Mouse (Mus musculus): ENCODE measurements around the gene Tepsin. TPM values are rescaled to one million over a fixed set of nuclear protein-coding genes. Genes with fewer than 3 reads are reported as not detected.
A peak's percentile ranks its signal among the peaks of the same experiment; 100 is the strongest.

Tepsin gene
- polyA plus RNA-seq, 1 experiment from 2014 or later = 15.4 TPM

GRCm38 (mm10) chr11:120107796-120108195, 9.3 kb upstream of the Tepsin start:
- H3K4me3 ChIP-seq (replicated peaks) = no peak overlapping the region
- H3K4me2 ChIP-seq (replicated peaks) = no peak overlapping the region
- peaks cover 39% of the 10 kb centered on the region for H3K36me3 ChIP-seq
- no peaks in the 10 kb centered on the region for H3K4me1 ChIP-seq (replicated peaks)
- no peaks in the 10 kb centered on the region for H3K9me3 ChIP-seq
- H3K9ac ChIP-seq = no peak overlapping the region
- ATAC-seq = no peak
- no peak overlapping the region for H3K27ac ChIP-seq
- H3K27me3 ChIP-seq (replicated peaks) = no peaks in the 10 kb centered on the region
- WGBS = 79% methylated on average over 9 of the region's 9 CpGs

GRCm38 (mm10) chr11:120107026-120107425, 8.5 kb upstream of the Tepsin start:
- Histone ChIP-seq H3K27me3 (replicated peaks) (no peaks in the 10 kb centered on the region), H3K4me2 (replicated peaks) (no peak overlapping the region)

DNA sequence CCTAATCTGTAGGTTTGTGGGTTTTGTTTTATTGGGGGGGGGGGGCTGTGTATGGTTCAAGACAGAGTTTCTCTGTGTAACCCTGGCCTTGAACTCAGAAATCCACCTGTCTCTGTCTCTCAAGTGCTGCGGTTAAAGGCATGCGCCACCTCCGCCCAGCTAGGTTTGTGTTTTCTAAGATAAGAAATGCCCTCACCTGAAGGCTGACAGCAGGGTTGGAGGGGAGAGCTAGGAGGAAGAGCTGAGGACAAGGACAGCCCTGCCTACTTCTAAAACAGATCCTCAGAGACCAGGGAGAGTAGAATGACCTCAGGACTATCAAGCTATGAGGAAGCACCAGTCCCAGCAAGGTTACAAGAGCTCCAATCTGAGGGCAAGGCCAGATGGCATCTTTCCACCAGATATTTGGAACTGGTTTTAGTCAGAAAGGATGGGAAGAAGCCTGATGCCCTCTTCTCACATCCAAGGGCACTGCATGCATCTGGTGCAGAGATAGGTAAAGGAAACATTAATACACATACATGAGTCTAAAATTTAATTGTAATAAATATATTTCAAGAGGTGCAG, 5.0 kb upstream of the Tepsin start:
- no peaks in the 10 kb centered on the region for H3K27me3 ChIP-seq (replicated peaks)
- H3K36me3 ChIP-seq = peaks cover 35% of the 10 kb centered on the region
- WGBS = 60% methylated on average over 3 of the region's 3 CpGs
- ATAC-seq = no peak
- H3K4me2 ChIP-seq (replicated peaks) = no peak overlapping the region
- H3K4me3 ChIP-seq (replicated peaks) = no peak overlapping the region
- no peaks in the 10 kb centered on the region for H3K9me3 ChIP-seq
- H3K9ac ChIP-seq = no peak overlapping the region
- peaks cover 8% of the 10 kb centered on the region for H3K4me1 ChIP-seq (replicated peaks)
- no peak overlapping the region for H3K27ac ChIP-seq

More at GRCm38 (mm10) chr11:120107026-120107425, 8.5 kb upstream of the Tepsin start:
- WGBS = 58% methylated on average over 2 of the region's 2 CpGs
- Histone ChIP-seq H3K36me3 (peaks cover 39% of the 10 kb centered on the region), H3K9me3 (no peaks in the 10 kb centered on the region), H3K4me1 (replicated peaks) (no peaks in the 10 kb centered on the region), H3K27ac (no peak overlapping the region), H3K9ac (no peak overlapping the region), H3K4me3 (replicated peaks) (no peak overlapping the region)
- no peak for ATAC-seq

DNA sequence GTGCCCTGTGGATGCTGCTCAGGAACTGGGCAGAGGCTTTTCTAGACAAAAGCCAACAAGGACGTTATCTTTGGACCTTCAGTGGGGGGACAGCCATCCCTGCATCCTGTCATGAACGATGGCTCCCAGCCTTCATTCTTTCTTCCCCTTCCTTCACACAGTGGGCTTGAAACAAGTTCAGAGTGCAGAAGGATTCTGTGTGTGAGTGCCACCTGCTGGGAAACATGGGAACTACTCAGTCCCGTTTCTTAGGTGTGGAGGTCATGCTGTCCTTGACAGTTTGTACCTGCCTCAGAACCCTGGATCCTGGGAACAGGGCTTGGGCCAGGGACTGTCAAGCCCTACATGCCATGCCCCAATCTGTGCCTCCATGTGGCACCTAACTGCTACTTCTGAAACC, 2.5 kb upstream of the Tepsin start:
- Histone ChIP-seq H3K4me2 (replicated peaks) (no peak overlapping the region), H3K4me3 (replicated peaks) (no peak overlapping the region), H3K4me1 (replicated peaks) (peaks cover 16% of the 10 kb centered on the region), H3K27me3 (replicated peaks) (no peaks in the 10 kb centered on the region), H3K9me3 (no peaks in the 10 kb centered on the region), H3K36me3 (peaks cover 20% of the 10 kb centered on the region), H3K9ac (no peak overlapping the region), H3K27ac (no peak overlapping the region)
- WGBS = 2% methylated on average over 3 of the region's 3 CpGs
- no peak for ATAC-seq

GRCm38 (mm10) chr11:120092817-120093591, 5.5 kb downstream of the Tepsin start:
- peaks cover 8% of the 10 kb centered on the region for H3K4me1 ChIP-seq (replicated peaks)
- H3K4me3 ChIP-seq (replicated peaks) = no peak overlapping the region
- H3K36me3 ChIP-seq = peaks cover 31% of the 10 kb centered on the region
- ATAC-seq = peak; percentile 43; the same call in 1 of the 2 replicates
- no peak overlapping the region for H3K4me2 ChIP-seq (replicated peaks)
- no peaks in the 10 kb centered on the region for H3K27me3 ChIP-seq (replicated peaks)
- no peaks in the 10 kb centered on the region for H3K9me3 ChIP-seq
- no peak overlapping the region for H3K27ac ChIP-seq
- no peak overlapping the region for H3K9ac ChIP-seq
- WGBS = 72% methylated on average over 23 of the region's 23 CpGs

- no peak overlapping the region for H3K4me2 ChIP-seq (replicated peaks)
- H3K27me3 ChIP-seq (replicated peaks) = no peaks in the 10 kb centered on the region
- WGBS = 92% methylated on average over 4 of the region's 4 CpGs
- no peak for ATAC-seq
- H3K27ac ChIP-seq = no peak overlapping the region
- peaks cover 31% of the 10 kb centered on the region for H3K36me3 ChIP-seq
- no peaks in the 10 kb centered on the region for H3K9me3 ChIP-seq
- H3K4me3 ChIP-seq (replicated peaks) = no peak overlapping the region
- peaks cover 5% of the 10 kb centered on the region for H3K4me1 ChIP-seq (replicated peaks)
- H3K9ac ChIP-seq = no peak overlapping the region
Observed at GRCm38 (mm10) chr11:120090661-120091060, 7.9 kb downstream of the Tepsin start.

GRCm38 (mm10) chr11:120086702-120087152, 11.8 kb downstream of the Tepsin start, which contains the start of gene Cep131:
Cep131 (minus strand) TSS chr11:120086827.
- peaks cover 8% of the 10 kb centered on the region for H3K4me1 ChIP-seq (replicated peaks)
- WGBS = under 1% methylated on average over 42 of the region's 42 CpGs
- H3K9me3 ChIP-seq = no peaks in the 10 kb centered on the region
- peaks cover 13% of the 10 kb centered on the region; the same call in 1 of the 2 replicates for H3K36me3 ChIP-seq
- ATAC-seq = peak; percentile 100
- peak within 1 kb of the TSS; percentile 96 for H3K9ac ChIP-seq
- no peaks in the 10 kb centered on the region for H3K27me3 ChIP-seq (replicated peaks)
- peak within 1 kb of the TSS; percentile 98 for H3K4me3 ChIP-seq (replicated peaks)
- peak within 1 kb of the TSS; percentile 78 for H3K4me2 ChIP-seq (replicated peaks)
- H3K27ac ChIP-seq = peak within 1 kb of the TSS; percentile 78

GRCm38 (mm10) chr11:120085891-120086627, 12.5 kb downstream of the Tepsin start:
- peak overlapping the region; percentile 96 for H3K9ac ChIP-seq
- ATAC-seq = peak; percentile 58
- H3K9me3 ChIP-seq = no peaks in the 10 kb centered on the region
- H3K4me3 ChIP-seq (replicated peaks) = peak overlapping the region; percentile 98
- H3K4me2 ChIP-seq (replicated peaks) = peak overlapping the region; percentile 78
- H3K4me1 ChIP-seq (replicated peaks) = peaks cover 8% of the 10 kb centered on the region
- H3K27me3 ChIP-seq (replicated peaks) = no peaks in the 10 kb centered on the region
- H3K27ac ChIP-seq = peak overlapping the region; percentile 78
- WGBS = under 1% methylated on average over 25 of the region's 25 CpGs
- H3K36me3 ChIP-seq = peaks cover 9% of the 10 kb centered on the region; the same call in 1 of the 2 replicates

DNA sequence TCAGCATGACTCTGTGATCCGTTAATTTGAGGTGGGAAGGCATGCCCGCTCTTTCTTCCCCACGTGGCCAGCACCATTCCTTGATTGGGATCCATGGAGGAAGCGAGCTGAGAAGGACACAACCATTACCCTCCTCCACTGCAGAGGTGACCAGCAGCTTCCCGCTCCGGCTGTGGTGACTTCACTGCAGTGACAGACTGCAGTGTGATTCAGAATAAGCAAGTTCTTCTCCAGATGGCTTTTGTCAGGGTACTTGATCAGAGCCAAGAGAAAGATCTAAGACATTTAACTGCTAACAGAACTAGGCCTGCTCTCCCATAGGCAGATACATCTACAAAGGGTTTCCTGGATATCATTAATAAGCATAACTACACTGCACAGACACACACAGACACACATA, 18.2 kb downstream of the Tepsin start:
- Histone ChIP-seq H3K4me3 (replicated peaks) (no peak overlapping the region), H3K27me3 (replicated peaks) (no peaks in the 10 kb centered on the region), H3K36me3 (peaks cover 20% of the 10 kb centered on the region; the same call in 1 of the 2 replicates), H3K9ac (no peak overlapping the region), H3K9me3 (no peaks in the 10 kb centered on the region), H3K4me2 (replicated peaks) (no peak overlapping the region), H3K4me1 (replicated peaks) (no peaks in the 10 kb centered on the region; the same call in 1 of the 2 replicates), H3K27ac (no peak overlapping the region)
- 84% methylated on average over 6 of the region's 6 CpGs for WGBS
- no peak for ATAC-seq

GRCm38 (mm10) chr11:120076191-120076590, 22.3 kb downstream of the Tepsin start:
- Histone ChIP-seq H3K9ac (no peak overlapping the region), H3K27me3 (replicated peaks) (no peaks in the 10 kb centered on the region), H3K4me3 (replicated peaks) (no peak overlapping the region), H3K4me2 (replicated peaks) (no peak overlapping the region), H3K36me3 (peaks cover 22% of the 10 kb centered on the region; the same call in 1 of the 2 replicates), H3K27ac (no peak overlapping the region), H3K4me1 (replicated peaks) (peaks cover 7% of the 10 kb centered on the region; the same call in 1 of the 2 replicates), H3K9me3 (no peaks in the 10 kb centered on the region)
- 80% methylated on average over 3 of the region's 3 CpGs for WGBS
- no peak for ATAC-seq

GRCm38 (mm10) chr11:120072986-120073647, 25.4 kb downstream of the Tepsin start:
- Histone ChIP-seq H3K4me1 (replicated peaks) (peaks cover 11% of the 10 kb centered on the region; the same call in 1 of the 2 replicates), H3K27me3 (replicated peaks) (no peaks in the 10 kb centered on the region), H3K36me3 (peaks cover 26% of the 10 kb centered on the region; the same call in 1 of the 2 replicates), H3K27ac (no peak overlapping the region), H3K4me2 (replicated peaks) (no peak overlapping the region), H3K9ac (no peak overlapping the region), H3K4me3 (replicated peaks) (no peak overlapping the region), H3K9me3 (no peaks in the 10 kb centered on the region)
- WGBS = 92% methylated on average over 9 of the region's 9 CpGs
- no peak for ATAC-seq

All from intestine, embryonic 15.5 days (tissue).